Mouse (Mus musculus) frontal cortex, postnatal 10 days (tissue): ENCODE results near the gene Xntrpc.
A peak's percentile ranks its signal among the peaks of the same experiment; 100 is the strongest.
"Not testable (repeated sequence)": the region's sequence is repeated elsewhere in the genome, so short reads cannot be mapped to it uniquely, and the experiment has no call there.

Source experiments
- DNase-seq, 2 experiments: peaks; one replicate each; pipeline ENCODE4 v3.0.0; 2022; ENCODE audit warnings: low spot score in 2 of 2, mixed read lengths in 1 of 2

Xntrpc gene

GRCm38 (mm10) chr7:102065046-102065891 lies at the start of gene Xntrpc, which contains the start of the genes Rnf121 and Xndc1:
TSS of gene Xntrpc (plus strand) at chr7:102065713.
TSS of gene Rnf121 (minus strand) at chr7:102065469.
TSS of gene Xndc1 (plus strand) at chr7:102065511.
- DNase-seq: peak; percentile 87 to 92

DNA sequence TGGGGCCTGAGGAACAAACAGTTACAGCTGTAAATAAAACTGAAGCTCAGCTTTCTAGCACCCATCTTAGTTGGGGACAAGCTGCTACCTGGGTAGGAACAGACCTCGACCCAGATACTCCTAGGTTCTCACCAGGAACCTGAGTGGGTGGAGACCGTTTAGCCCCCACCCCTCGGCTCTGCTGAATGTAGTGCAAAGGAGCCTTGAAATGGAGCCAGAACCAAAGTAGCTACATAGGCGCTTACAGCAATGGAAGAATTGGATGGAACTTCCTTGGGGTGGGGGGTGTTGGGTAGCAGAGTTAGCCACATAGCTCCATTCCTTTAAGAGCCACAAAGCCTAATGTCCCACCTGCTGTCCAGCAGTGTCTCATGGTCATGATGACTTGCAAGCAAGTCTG lies 48.6 kb upstream of the Xntrpc start:
- DNase-seq: no peak

DNA sequence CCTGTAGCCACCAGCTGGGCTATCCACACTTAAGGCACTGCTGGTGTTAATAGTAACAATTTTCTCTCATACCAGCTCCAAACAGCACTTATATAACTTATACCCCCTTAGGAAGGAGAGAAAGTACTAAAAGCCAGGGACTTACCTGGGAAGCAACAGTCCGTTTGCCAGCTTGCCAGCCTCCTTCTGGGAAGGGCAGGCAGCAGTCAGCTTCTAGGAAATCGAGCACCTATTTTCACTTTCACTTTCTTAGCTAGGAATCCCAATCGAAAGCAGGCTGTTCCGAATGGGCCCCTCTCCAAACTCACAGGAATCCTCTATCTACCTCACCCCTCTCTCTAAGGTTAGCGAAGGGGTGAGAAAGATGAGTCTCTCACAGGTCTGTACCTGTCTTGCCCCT lies 48.1 kb upstream of the Xntrpc start:
- no peak for DNase-seq

DNA sequence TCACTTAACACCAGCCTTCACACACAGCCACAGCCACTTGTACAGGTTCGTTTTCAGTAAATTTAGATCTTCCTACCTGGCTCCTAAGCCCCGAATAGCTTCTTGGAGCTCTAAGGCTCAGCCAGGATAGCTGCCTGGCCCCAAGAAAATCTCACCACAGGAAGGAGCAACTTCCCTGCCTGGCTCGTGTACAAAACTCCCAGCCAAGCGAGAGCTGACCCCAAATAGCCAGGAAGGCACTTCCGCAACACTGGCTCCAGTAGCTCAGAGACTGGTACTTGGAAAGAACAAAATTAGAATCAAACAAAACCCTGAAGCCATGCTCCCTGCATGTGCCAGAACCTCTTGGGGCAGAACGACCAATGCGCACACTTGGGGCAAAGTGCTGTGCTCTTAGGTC lies 47.5 kb upstream of the Xntrpc start:
- no peak for DNase-seq

- no peak for DNase-seq
Measured at GRCm38 (mm10) chr7:102018590-102018989, 46.9 kb upstream of the Xntrpc start, which contains the start of gene Il18bp. TSS of gene Il18bp (minus strand) at chr7:102018690.

- no peak for DNase-seq
Measured at GRCm38 (mm10) chr7:102019362-102019761, 46.2 kb upstream of the Xntrpc start.

DNA sequence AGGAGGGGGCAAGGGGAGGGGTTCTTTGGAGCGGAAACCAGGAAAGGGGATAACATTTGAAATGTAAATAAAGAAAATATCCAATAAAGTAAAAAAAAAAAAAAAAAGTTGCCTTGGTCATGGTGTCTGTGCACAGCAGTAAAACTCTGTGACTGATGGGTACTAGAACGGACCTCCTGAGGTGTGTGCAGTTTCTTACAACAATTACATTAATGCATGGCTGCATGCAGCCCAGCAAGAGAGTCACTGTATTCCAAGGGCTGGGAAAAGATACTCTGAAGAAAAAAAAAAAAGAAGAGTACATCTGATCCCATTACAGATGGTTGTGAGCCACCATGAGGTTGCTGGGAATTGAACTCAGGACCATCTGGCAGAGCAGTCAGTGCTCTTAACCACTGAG lies 44.6 kb upstream of the Xntrpc start:
- not testable (repeated sequence) for DNase-seq

DNA sequence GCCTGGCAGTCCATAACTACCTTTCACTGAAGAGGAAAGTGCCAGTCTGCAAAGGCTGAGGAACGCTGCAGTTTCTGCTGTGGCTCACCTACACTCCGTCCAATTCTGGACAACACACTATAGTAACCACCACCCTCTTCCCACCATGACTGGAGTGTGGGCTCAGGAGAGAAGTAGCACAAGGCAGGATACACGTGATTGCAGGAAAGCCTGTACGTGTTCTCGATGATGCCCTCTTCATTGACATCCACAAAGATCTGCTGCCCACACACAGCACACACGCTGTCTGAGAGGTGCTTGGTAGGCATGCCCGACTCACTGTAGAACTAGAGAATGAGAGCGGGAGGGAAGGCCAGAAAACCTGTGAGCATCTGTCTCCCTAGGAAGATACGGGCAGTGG lies 41.7 kb upstream of the Xntrpc start:
- no peak for DNase-seq

DNA sequence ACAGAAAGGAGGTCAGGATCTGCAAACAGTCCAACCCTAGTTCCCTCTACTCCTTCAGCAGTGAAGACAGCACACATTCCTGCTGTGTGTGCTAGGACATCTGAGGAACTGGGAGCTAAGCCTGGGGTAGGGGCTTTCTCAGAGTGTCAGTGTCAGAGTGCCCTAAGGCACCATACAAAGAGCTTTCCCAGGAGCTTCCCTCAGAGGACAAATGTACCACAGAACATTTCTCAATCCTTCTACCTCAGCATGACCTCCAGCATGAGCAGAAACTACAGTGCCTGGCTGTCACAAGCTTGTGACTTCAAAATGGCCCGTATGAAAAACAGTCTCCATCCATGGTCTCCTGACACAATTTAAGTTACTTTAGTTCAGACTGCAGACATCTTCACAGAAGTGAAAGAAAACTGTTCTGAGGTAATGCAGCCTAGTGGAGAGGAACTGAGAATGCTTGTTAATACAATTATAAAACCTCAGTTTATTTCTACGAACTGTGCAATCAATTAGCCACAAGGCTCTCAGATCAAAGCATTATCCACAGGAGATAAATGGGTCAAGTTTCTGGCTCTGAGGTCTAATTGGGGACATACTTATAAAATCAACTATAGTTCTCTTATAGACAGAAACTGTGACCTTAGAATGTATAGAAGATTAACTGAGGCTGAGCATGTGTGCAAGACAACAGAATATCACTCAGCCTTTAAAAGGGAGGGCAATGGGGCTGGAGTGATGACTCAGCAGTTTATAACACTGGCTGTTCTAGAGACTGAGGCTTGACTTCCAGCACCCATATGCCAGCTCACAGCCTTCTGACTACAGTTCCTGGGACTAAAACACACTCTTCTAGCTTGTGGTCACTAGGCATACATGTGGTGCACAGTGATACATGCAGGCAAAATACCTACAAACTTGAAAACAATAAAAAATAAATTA lies 40.1 kb upstream of the Xntrpc start:
- DNase-seq: no peak

GRCm38 (mm10) chr7:102034904-102035303 lies 30.6 kb upstream of the Xntrpc start:
- DNase-seq: no peak

GRCm38 (mm10) chr7:102035534-102035933 lies 30.0 kb upstream of the Xntrpc start:
- no peak for DNase-seq

- no peak for DNase-seq
Measured at GRCm38 (mm10) chr7:102037318-102037717, 28.2 kb upstream of the Xntrpc start.

DNA sequence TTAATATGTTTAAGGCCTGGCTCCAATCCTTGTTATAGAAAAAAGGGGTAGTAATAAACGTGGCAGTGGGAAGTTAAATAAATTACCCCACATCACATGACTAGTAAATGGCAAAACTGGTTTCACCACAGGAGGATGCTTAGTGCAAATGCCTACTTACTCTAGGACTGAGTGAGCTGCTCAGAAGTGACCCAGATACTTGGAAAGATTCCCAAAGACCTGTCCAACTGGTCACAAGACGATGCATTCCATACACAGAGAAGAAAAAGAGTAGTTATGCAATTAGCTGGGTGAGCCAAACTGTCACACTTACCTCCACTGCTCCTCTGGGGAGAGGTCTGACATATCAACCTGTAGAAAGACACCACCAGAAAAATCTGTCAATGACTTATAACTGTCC lies 23.2 kb upstream of the Xntrpc start:
- no peak for DNase-seq

GRCm38 (mm10) chr7:102048524-102048923 lies 17.0 kb upstream of the Xntrpc start:
- not testable (repeated sequence) for DNase-seq

DNA sequence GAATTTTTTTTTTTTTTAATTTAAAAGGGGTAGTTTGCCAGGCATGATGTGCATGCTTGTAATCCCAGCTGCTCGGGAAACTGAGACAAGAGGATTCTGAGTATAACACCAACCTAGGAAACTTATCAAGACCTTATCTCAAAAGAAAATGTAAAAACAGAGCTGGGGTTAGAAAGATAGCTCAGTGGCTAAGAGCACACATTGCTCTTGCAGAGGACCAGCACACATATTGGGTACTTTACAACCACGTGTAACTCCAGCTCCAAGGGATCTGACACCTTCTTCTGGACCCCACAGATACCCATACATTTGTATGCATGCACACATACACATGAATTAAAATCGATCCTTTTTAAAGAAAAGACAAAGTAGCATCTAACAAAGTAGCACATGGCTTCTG lies 4.2 kb upstream of the Xntrpc start:
- no peak for DNase-seq

- DNase-seq: no peak
Measured at GRCm38 (mm10) chr7:102062203-102062602, 3.3 kb upstream of the Xntrpc start.

- DNase-seq: no peak
Measured at GRCm38 (mm10) chr7:102063891-102064290, 1.6 kb upstream of the Xntrpc start.

- no peak for DNase-seq
Measured at GRCm38 (mm10) chr7:102064655-102065045, 863 bp upstream of the Xntrpc start.

DNA sequence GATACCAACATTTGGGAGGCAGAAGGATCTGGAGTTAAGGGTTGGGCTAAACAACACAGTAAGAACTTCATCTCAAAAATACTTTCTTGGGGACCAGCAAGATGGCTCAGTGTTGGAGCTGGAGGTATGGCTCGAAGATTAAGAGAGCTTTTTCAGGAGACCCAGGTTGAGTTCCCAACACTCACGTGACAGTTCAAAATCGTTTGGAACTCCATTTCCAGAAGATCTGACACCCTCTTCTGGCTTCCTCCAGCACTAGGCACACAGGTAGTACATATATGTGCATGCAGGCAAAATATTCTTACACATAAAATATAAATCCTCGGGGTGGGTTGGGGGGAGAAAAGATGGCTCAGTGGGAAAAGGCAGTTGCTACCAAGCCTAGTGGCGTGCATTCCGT lies 850 bp downstream of the Xntrpc start:
- no peak for DNase-seq

- DNase-seq: no peak
Measured at GRCm38 (mm10) chr7:102076714-102077296, 11.3 kb downstream of the Xntrpc start.

DNA sequence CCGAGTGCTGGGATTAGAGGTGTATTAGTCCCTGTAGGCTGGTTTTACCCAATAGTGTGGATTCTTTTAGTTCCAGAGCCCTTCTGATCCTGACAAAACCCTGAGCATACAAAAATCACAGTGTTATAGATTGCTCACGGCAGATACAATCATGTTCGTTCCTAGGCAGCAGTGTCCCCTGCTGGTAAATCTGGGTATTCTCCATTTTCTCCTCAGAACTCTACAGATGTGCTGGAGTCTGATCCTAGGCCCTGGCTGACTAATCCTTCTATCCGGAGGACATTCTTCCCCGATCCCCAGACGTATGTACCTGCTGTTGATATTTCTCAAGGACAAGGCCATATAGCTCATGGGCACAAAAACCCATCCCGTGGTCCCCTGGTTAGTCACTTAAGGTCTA lies 13.0 kb downstream of the Xntrpc start:
- no peak for DNase-seq

GRCm38 (mm10) chr7:102080311-102080710 lies 14.8 kb downstream of the Xntrpc start:
- DNase-seq: no peak
